Mouse (Mus musculus) liver, embryonic 11.5 days (tissue): ENCODE results near the gene Rfx4. TPM values are rescaled to one million over a fixed set of nuclear protein-coding genes. Genes with fewer than 3 reads are reported as not detected.

ENCODE experiments used
- ATAC-seq: fragments of 200-750 bp; cut with Nextera tagmentation; replicated peaks from 2 replicates; pipeline ENCODE4 v1.8.0; 2017; ENCODE audit warnings: moderate number of reproducible peaks, mild to moderate bottlenecking, moderate TSS enrichment, moderate library complexity; ENCODE audit not compliant: low FRiP score
- DNase-seq: peaks from one replicate; pipeline ENCODE4 v3.0.0-alpha.2; 2017; ENCODE audit warnings: low spot score
- H3K27ac ChIP-seq: fragments of 300-500 bp; sonication (generic); 2 replicates; pipeline ENCODE4 v1.5.1; 2014; ENCODE audit warnings: mild to moderate bottlenecking, low read depth, low read length, control low read depth
- H3K27me3 ChIP-seq: fragments of 300-500 bp; sonication (generic); replicated peaks from 2 replicates; pipeline ENCODE4 v1.6.1; 2014; ENCODE audit warnings: low read length, mixed read lengths; ENCODE audit not compliant: control insufficient read depth, insufficient read depth
- H3K36me3 ChIP-seq: fragments of 300-500 bp; sonication (generic); 2 replicates; pipeline ENCODE4 v1.6.1; 2014; ENCODE audit warnings: mild to moderate bottlenecking, low read length, moderate library complexity, mixed read lengths; ENCODE audit not compliant: control insufficient read depth, insufficient read depth
- H3K4me1 ChIP-seq: fragments of 300-500 bp; sonication (generic); replicated peaks from 2 replicates; pipeline ENCODE4 v1.6.1; 2014; ENCODE audit warnings: low read length, mixed read lengths; ENCODE audit not compliant: control insufficient read depth, insufficient read depth
- H3K4me2 ChIP-seq: fragments of 300-500 bp; sonication (generic); 2 replicates; pipeline ENCODE4 v1.6.1; 2014; ENCODE audit warnings: mild to moderate bottlenecking, control low read depth, moderate library complexity
- H3K4me3 ChIP-seq: fragments of 300-500 bp; sonication (generic); 2 replicates; pipeline ENCODE4 v1.5.1; 2014; ENCODE audit warnings: low read depth, low read length, control low read depth
- H3K9ac ChIP-seq: fragments of 300-500 bp; sonication (generic); 2 replicates; pipeline ENCODE4 v1.6.1; 2014; ENCODE audit warnings: low read depth, low read length, control low read depth
- H3K9me3 ChIP-seq: fragments of 300-500 bp; sonication (generic); 2 replicates; pipeline ENCODE4 v1.6.1; 2016; ENCODE audit warnings: low read length, inconsistent platforms, mixed read lengths; ENCODE audit not compliant: control insufficient read depth
- WGBS: fragments of 180-500 bp; shearing (Covaris S2); extraction: QIAGEN DNeasy Blood & Tissue Kit; methylation state at CpG from one replicate; pipeline ENCODE4 v1.1.7; 2014; 5-methylcytosine and 5-hydroxymethylcytosine counted together
- polyA plus RNA-seq: library from polyadenylated mRNA; unstranded; fragments of >200 nt; fragmentation: Nextera tagmentation; extraction: Ambion mirVana; gene quantifications from 2 replicates; pipeline ENCODE4 v1.2.1, GENCODE M21; 2014

The Rfx4 gene
- polyA plus RNA-seq, 1 experiment from 2014 or later = not detected

GRCm38 (mm10) chr10:84768766-84769165 lies 12.9 kb downstream of the Rfx4 start:
- Histone ChIP-seq H3K27me3 (peaks cover 10% of the 10 kb centered on the region), H3K4me1 (no peaks in the 10 kb centered on the region), H3K4me2 (no peak overlapping the region), H3K9ac (no peak overlapping the region), H3K9me3 (no peaks in the 10 kb centered on the region), H3K4me3 (no peak overlapping the region), H3K36me3 (no peaks in the 10 kb centered on the region), H3K27ac (no peak overlapping the region)
- DNase-seq (no peak), ATAC-seq (no peak)
- 68% methylated on average over 10 of the region's 10 CpGs for WGBS

- H3K9me3 ChIP-seq = no peaks in the 10 kb centered on the region
- H3K4me2 ChIP-seq = no peak overlapping the region
- no peak overlapping the region for H3K4me3 ChIP-seq
- H3K4me1 ChIP-seq = no peaks in the 10 kb centered on the region
- ATAC-seq = no peak
- no peaks in the 10 kb centered on the region; the same call in 1 of the 2 replicates for H3K27me3 ChIP-seq
- no peaks in the 10 kb centered on the region for H3K36me3 ChIP-seq
- H3K9ac ChIP-seq = no peak overlapping the region
- H3K27ac ChIP-seq = no peak overlapping the region
- DNase-seq = no peak
- WGBS = 74% methylated on average over 4 of the region's 4 CpGs
Observed at GRCm38 (mm10) chr10:84772380-84773130, 16.7 kb downstream of the Rfx4 start.

DNA sequence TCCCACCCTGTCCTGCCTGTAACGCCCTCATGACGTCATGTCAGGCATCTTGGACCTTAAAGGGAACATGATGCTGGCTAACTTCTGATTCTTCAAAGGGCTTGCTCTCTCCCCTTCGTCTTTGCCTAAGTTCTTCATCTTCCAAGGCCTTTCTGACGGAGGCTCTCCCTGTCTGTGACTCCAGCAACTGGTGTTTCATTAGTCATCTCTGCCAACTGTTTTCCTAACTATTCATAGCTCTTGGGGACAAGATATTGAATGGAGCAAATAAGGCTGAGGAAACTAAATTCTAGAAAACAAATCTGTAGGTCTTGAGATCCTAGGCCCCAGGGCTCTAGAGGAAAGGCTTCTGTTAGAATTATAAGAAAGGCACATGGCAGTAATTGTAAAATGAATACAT lies 18.0 kb downstream of the Rfx4 start:
- Histone ChIP-seq H3K27ac (no peak overlapping the region), H3K9me3 (no peaks in the 10 kb centered on the region), H3K9ac (no peak overlapping the region), H3K36me3 (no peaks in the 10 kb centered on the region), H3K4me2 (no peak overlapping the region), H3K4me1 (no peaks in the 10 kb centered on the region), H3K4me3 (no peak overlapping the region), H3K27me3 (no peaks in the 10 kb centered on the region)
- WGBS = 77% methylated on average over 4 of the region's 4 CpGs
- no peak for DNase-seq
- ATAC-seq = no peak

- WGBS = 48% methylated on average over 12 of the region's 12 CpGs
- Histone ChIP-seq H3K27ac (no peak overlapping the region), H3K4me2 (no peak overlapping the region), H3K27me3 (no peaks in the 10 kb centered on the region), H3K4me1 (no peaks in the 10 kb centered on the region), H3K9me3 (no peaks in the 10 kb centered on the region), H3K4me3 (no peak overlapping the region), H3K9ac (no peak overlapping the region), H3K36me3 (no peaks in the 10 kb centered on the region)
- ATAC-seq (no peak), DNase-seq (no peak)
Observed at GRCm38 (mm10) chr10:84774573-84774972, 18.7 kb downstream of the Rfx4 start.

- no peak for ATAC-seq
- DNase-seq = no peak
- H3K9ac ChIP-seq = no peak overlapping the region
- WGBS = 84% methylated on average over 5 of the region's 5 CpGs
- no peaks in the 10 kb centered on the region for H3K9me3 ChIP-seq
- H3K27ac ChIP-seq = no peak overlapping the region
- H3K27me3 ChIP-seq = no peaks in the 10 kb centered on the region; the same call in 1 of the 2 replicates
- H3K4me2 ChIP-seq = no peak overlapping the region
- no peaks in the 10 kb centered on the region for H3K36me3 ChIP-seq
- H3K4me1 ChIP-seq = no peaks in the 10 kb centered on the region
- no peak overlapping the region for H3K4me3 ChIP-seq
Observed at GRCm38 (mm10) chr10:84777109-84777508, 21.2 kb downstream of the Rfx4 start.

GRCm38 (mm10) chr10:84777974-84778373 lies 22.1 kb downstream of the Rfx4 start:
- Histone ChIP-seq H3K27ac (no peak overlapping the region), H3K27me3 (no peaks in the 10 kb centered on the region; the same call in 1 of the 2 replicates), H3K9me3 (no peaks in the 10 kb centered on the region), H3K4me1 (no peaks in the 10 kb centered on the region), H3K4me3 (no peak overlapping the region), H3K9ac (no peak overlapping the region), H3K36me3 (no peaks in the 10 kb centered on the region), H3K4me2 (no peak overlapping the region)
- no peak for DNase-seq
- 63% methylated on average over 7 of the region's 7 CpGs for WGBS
- ATAC-seq = no peak

GRCm38 (mm10) chr10:84780828-84781227 lies 25.0 kb downstream of the Rfx4 start:
- DNase-seq (no peak), ATAC-seq (no peak)
- Histone ChIP-seq H3K4me3 (no peak overlapping the region), H3K4me2 (no peak overlapping the region), H3K27me3 (no peaks in the 10 kb centered on the region; the same call in 1 of the 2 replicates), H3K27ac (no peak overlapping the region), H3K36me3 (no peaks in the 10 kb centered on the region), H3K9me3 (no peaks in the 10 kb centered on the region), H3K4me1 (no peaks in the 10 kb centered on the region), H3K9ac (no peak overlapping the region)
- 65% methylated on average over 4 of the region's 4 CpGs for WGBS

DNA sequence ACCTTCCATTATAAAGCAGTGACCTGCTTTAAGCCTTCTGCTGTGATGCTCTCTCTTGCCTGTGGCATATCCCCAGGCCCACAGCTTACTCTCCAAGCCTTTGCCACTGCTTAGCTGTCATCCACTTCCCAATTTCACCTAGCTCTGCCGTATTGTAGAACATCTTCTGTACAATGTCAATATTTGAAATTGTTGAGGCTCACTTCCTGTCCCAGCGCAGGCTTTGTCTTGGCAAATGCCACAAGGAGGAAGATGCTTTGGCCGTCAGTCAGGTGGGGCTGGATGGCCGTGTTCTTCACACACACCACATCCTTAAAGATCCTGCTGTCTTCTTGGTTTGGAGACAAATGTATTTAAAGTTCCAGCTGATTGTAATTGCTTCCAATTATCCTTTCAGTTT lies 29.5 kb downstream of the Rfx4 start:
- Histone ChIP-seq H3K27ac (no peak overlapping the region), H3K36me3 (no peaks in the 10 kb centered on the region), H3K9ac (no peak overlapping the region), H3K4me2 (no peak overlapping the region), H3K4me3 (no peak overlapping the region), H3K9me3 (no peaks in the 10 kb centered on the region), H3K4me1 (no peaks in the 10 kb centered on the region), H3K27me3 (no peaks in the 10 kb centered on the region; the same call in 1 of the 2 replicates)
- no peak for ATAC-seq
- DNase-seq = no peak
- 54% methylated on average over 4 of the region's 4 CpGs for WGBS

- no peaks in the 10 kb centered on the region for H3K27me3 ChIP-seq
- H3K4me3 ChIP-seq = no peak overlapping the region
- no peak overlapping the region for H3K4me2 ChIP-seq
- DNase-seq (no peak), ATAC-seq (no peak)
- no peak overlapping the region for H3K27ac ChIP-seq
- no peaks in the 10 kb centered on the region for H3K9me3 ChIP-seq
- WGBS = 76% methylated on average over 8 of the region's 8 CpGs
- no peak overlapping the region for H3K9ac ChIP-seq
- H3K4me1 ChIP-seq = no peaks in the 10 kb centered on the region
- H3K36me3 ChIP-seq = no peaks in the 10 kb centered on the region
Observed at GRCm38 (mm10) chr10:84790323-84790722, 34.5 kb downstream of the Rfx4 start.
